Mouse (Mus musculus) thymus, postnatal 36 days (tissue): ENCODE measurements around the gene Rnf111.
A peak's percentile ranks its signal among the peaks of the same experiment; 100 is the strongest.
"Not testable (repeated sequence)": the region's sequence is repeated elsewhere in the genome, so short reads cannot be mapped to it uniquely, and the experiment has no call there.

Experiments used
- DNase-seq, 2 experiments: peaks; one replicate each; pipeline ENCODE4 v3.0.0; 2022; ENCODE audit warnings: mixed read lengths in 2 of 2

Gene Rnf111

GRCm38 (mm10) chr9:70493038-70493437, 10.5 kb downstream of the Rnf111 start:
- DNase-seq: no peak

- DNase-seq: no peak
Measured at GRCm38 (mm10) chr9:70491176-70491575, 12.3 kb downstream of the Rnf111 start.

GRCm38 (mm10) chr9:70487401-70487800, 16.1 kb downstream of the Rnf111 start:
- DNase-seq: no peak

GRCm38 (mm10) chr9:70485840-70486239, 17.7 kb downstream of the Rnf111 start:
- no peak for DNase-seq

- DNase-seq: no peak
Measured at GRCm38 (mm10) chr9:70483495-70483894, 20.0 kb downstream of the Rnf111 start.

- no peak for DNase-seq
Measured at GRCm38 (mm10) chr9:70481872-70482271, 21.7 kb downstream of the Rnf111 start.

GRCm38 (mm10) chr9:70477229-70477628, 26.3 kb downstream of the Rnf111 start:
- DNase-seq: no peak

GRCm38 (mm10) chr9:70475777-70476270, 27.7 kb downstream of the Rnf111 start:
- DNase-seq: no peak

GRCm38 (mm10) chr9:70473400-70473799, 30.1 kb downstream of the Rnf111 start:
- no peak for DNase-seq

- DNase-seq: not testable (repeated sequence)
Measured at GRCm38 (mm10) chr9:70463091-70463490, 40.4 kb downstream of the Rnf111 start.

GRCm38 (mm10) chr9:70452371-70452770, 51.2 kb downstream of the Rnf111 start:
- no peak for DNase-seq

GRCm38 (mm10) chr9:70449072-70449471, 54.5 kb downstream of the Rnf111 start:
- DNase-seq: no peak

GRCm38 (mm10) chr9:70439959-70440358, 63.6 kb downstream of the Rnf111 start:
- DNase-seq: no peak

GRCm38 (mm10) chr9:70422661-70423060, 80.9 kb downstream of the Rnf111 start:
- no peak for DNase-seq

GRCm38 (mm10) chr9:70421257-70422056, 82.1 kb downstream of the Rnf111 start, which contains the start of gene Ccnb2:
Ccnb2 (minus strand) TSS chr9:70421547.
- DNase-seq: peak; percentile 82 to 88

- DNase-seq: peak; percentile 27 to 35
Measured at GRCm38 (mm10) chr9:70416412-70416811, 87.1 kb downstream of the Rnf111 start.

- no peak for DNase-seq
Measured at GRCm38 (mm10) chr9:70413038-70413437, 90.5 kb downstream of the Rnf111 start.

GRCm38 (mm10) chr9:70410668-70411067, 92.9 kb downstream of the Rnf111 start:
- DNase-seq: no peak

GRCm38 (mm10) chr9:70409743-70410142, 93.8 kb downstream of the Rnf111 start:
- no peak for DNase-seq

- peak in 1 of 2 experiments; percentile 18 for DNase-seq
Measured at GRCm38 (mm10) chr9:70408791-70409190, 94.7 kb downstream of the Rnf111 start.

- no peak for DNase-seq
Measured at GRCm38 (mm10) chr9:70406596-70406995, 96.9 kb downstream of the Rnf111 start.

GRCm38 (mm10) chr9:70401937-70402539, 101.5 kb downstream of the Rnf111 start:
- DNase-seq: no peak

GRCm38 (mm10) chr9:70396083-70396482, 107.4 kb downstream of the Rnf111 start:
- DNase-seq: no peak

- peak; percentile 44 to 46 for DNase-seq
Measured at GRCm38 (mm10) chr9:70395617-70396016, 107.9 kb downstream of the Rnf111 start.
